Mouse (Mus musculus) kidney, adult 2 months (tissue): Measurements from ENCODE around the gene Gm10721.
"Not testable (repeated sequence)": the region's sequence is repeated elsewhere in the genome, so short reads cannot be mapped to it uniquely, and the experiment has no call there.

Experiments used
- CTCF ChIP-seq: fragments of 200-500 bp; conservative IDR thresholded peaks from 2 replicates; pipeline ENCODE4 v1.5.1; 2011; ENCODE audit warnings: low read depth, mild to moderate bottlenecking, control low read depth, low read length, moderate library complexity, mixed read lengths; ENCODE audit not compliant: insufficient read depth, insufficient read length
- POLR2A ChIP-seq: fragments of 200-500 bp; IDR thresholded peaks from one replicate; pipeline ENCODE4 v1.6.1; 2011; ENCODE audit warnings: low read depth, low read length, control low read depth

GRCm38 (mm10) chr9:3017108-3017507 is 4.2 kb downstream of the Gm10721 start, which contains the start of gene Gm10719:
- not testable (repeated sequence) for TF ChIP-seq CTCF, POLR2A
